In the genomic region with DNA sequence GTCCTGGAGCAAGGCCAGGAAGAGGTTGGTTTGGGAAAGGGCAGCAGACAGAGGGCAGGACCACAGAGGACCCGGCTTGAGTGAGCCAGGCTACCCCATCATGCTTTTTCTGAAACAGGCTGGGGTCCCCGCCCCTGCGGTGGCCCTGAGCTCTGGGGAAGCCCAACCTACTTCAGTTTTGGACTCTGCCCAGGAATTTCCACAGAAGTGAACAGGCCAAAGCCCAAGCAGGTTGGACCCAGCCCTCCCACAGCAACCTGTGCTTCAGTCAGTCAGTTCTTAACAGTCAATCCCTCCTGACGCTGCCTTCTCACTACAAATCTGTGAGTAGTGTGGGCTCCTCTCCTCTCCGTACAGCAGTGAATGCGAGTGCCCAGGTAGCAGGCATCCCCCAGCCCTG, we compare ENCODE assay signal across 21 mouse cellular contexts. TPM values are rescaled to one million over a fixed set of nuclear protein-coding genes. Genes with fewer than 3 reads are reported as not detected.
DNase-seq lines count a peak whose midpoint lies in the region; ATAC-seq and TF ChIP-seq lines count a peak whose summit lies in the region.
"Had no signal": no experiment of that assay in that cellular context is flagged by ENCODE, and none has a peak within 500 bp of the region (broad histone marks: within the 10 kb centered on the region; RNA-seq: fewer than 3 reads in every experiment).

A gene (plus strand): TSS at position 245 of the 400 bp plus-strand sequence.

- H3K4me1 ChIP-seq in embryonic facial prominence, embryonic 14.5 days (ENCODE audit: control insufficient read depth, insufficient read depth, low read length) = peaks cover 3% of the 10 kb centered on the region; the same call in 1 of the 2 replicates
- peaks cover 5% of the 10 kb centered on the region for H3K4me1 ChIP-seq in embryonic facial prominence, embryonic 10.5 days
- peaks cover 7 to 15% of the 10 kb centered on the region in 2 experiments; a peak in 3 of 4 replicates for H3K4me1 ChIP-seq in ES-E14 (ENCODE audit: control insufficient read depth in 2 of 2, insufficient read depth in 2 of 2, low read length in 2 of 2, poor library complexity in 1 of 2)
- peaks cover 25% of the 10 kb centered on the region for H3K4me1 ChIP-seq in kidney, adult 2 months (ENCODE audit: control insufficient read depth, insufficient read depth, low read length)
- H3K4me1 ChIP-seq in limb, embryonic 10.5 days = peaks cover 8% of the 10 kb centered on the region
- H3K4me1 ChIP-seq in hindbrain, embryonic 10.5 days (replicated peaks) = peaks cover 12% of the 10 kb centered on the region
- H3K4me1 ChIP-seq: midbrain, embryonic 15.5 days had no signal

- H3K9me3 ChIP-seq in embryonic facial prominence, embryonic 14.5 days (ENCODE audit: control insufficient read depth, low read length) = no peaks in the 10 kb centered on the region
- H3K9me3 ChIP-seq in embryonic facial prominence, embryonic 10.5 days = no peaks in the 10 kb centered on the region
- H3K9me3 ChIP-seq in ES-E14 (ENCODE audit: control insufficient read depth, insufficient read depth, low read depth, low read length) = no peaks in the 10 kb centered on the region
- no peaks in the 10 kb centered on the region for H3K9me3 ChIP-seq in limb, embryonic 10.5 days (replicated peaks)
- H3K9me3 ChIP-seq in hindbrain, embryonic 10.5 days = no peaks in the 10 kb centered on the region
- H3K9me3 ChIP-seq: hindbrain, embryonic 12.5 days; midbrain, embryonic 15.5 days had no signal

- H3K36me3 ChIP-seq in embryonic facial prominence, embryonic 14.5 days (ENCODE audit: control insufficient read depth, insufficient read depth, low read length) = no peaks in the 10 kb centered on the region
- no peaks in the 10 kb centered on the region for H3K36me3 ChIP-seq in embryonic facial prominence, embryonic 10.5 days (replicated peaks)
- H3K36me3 ChIP-seq in ES-E14 (ENCODE audit: control insufficient read depth, insufficient read depth, low read length, poor library complexity, severe bottlenecking) = no peaks in the 10 kb centered on the region
- H3K36me3 ChIP-seq in kidney, adult 2 months (ENCODE audit: control insufficient read depth, insufficient read depth, low read length) = no peaks in the 10 kb centered on the region
- H3K36me3 ChIP-seq in limb, embryonic 10.5 days = no peaks in the 10 kb centered on the region
- no peaks in the 10 kb centered on the region for H3K36me3 ChIP-seq in hindbrain, embryonic 10.5 days
- H3K36me3 ChIP-seq: hindbrain, embryonic 12.5 days; midbrain, embryonic 15.5 days had no signal

- no peak for TF ChIP-seq POLR2A in kidney, adult 2 months (IDR thresholded peaks at IDR 0.05; ENCODE audit: low read depth, low read length)

- no peak within 1 kb of the TSS for H3K9ac ChIP-seq in embryonic facial prominence, embryonic 14.5 days (ENCODE audit: low read depth, low read length)
- H3K9ac ChIP-seq in ES-E14 (ENCODE audit: insufficient read depth, low read depth, low read length, poor library complexity, severe bottlenecking) = no peak within 1 kb of the TSS
- H3K9ac ChIP-seq: hindbrain, embryonic 12.5 days; midbrain, embryonic 15.5 days had no signal

- DNase-seq in embryonic facial prominence, embryonic 14.5 days (ENCODE audit: low spot score) = peak; percentile 36
- no peak for DNase-seq in embryonic facial prominence, embryonic 10.5 days (ENCODE audit: low spot score)
- no peak for DNase-seq in ES-E14 (ENCODE audit: low read depth, low spot score)
- DNase-seq in kidney, adult 2 months = peak; percentile 91
- DNase-seq in limb, embryonic 10.5 days (ENCODE audit: low spot score) = no peak
- no peak for DNase-seq in cerebellum, adult 8-10 months
- DNase-seq in hindbrain, embryonic 10.5 days (ENCODE audit: low spot score) = no peak
- no peak for DNase-seq in heart, adult 9 months (ENCODE audit: low spot score in 2 of 2)
- DNase-seq: adrenal gland, postnatal 25 days; cerebellum, adult 9-10 months; gastrocnemius, postnatal 36 days; layer of hippocampus, postnatal 36 days; left cerebral cortex, postnatal 4 days; right cerebral cortex, adult 18-20 months; thymus, postnatal 4 days had no signal

- H3K27ac ChIP-seq in embryonic facial prominence, embryonic 14.5 days (replicated peaks; ENCODE audit: low read depth, low read length) = no peak within 1 kb of the TSS
- no peak within 1 kb of the TSS for H3K27ac ChIP-seq in embryonic facial prominence, embryonic 10.5 days (replicated peaks)
- no peak within 1 kb of the TSS for H3K27ac ChIP-seq in ES-E14 (ENCODE audit: insufficient read depth, low read depth, low read length, poor library complexity, severe bottlenecking)
- peak within 1 kb of the TSS; percentile 65 for H3K27ac ChIP-seq in kidney, adult 2 months (ENCODE audit: insufficient read depth, low read depth, low read length)
- H3K27ac ChIP-seq in limb, embryonic 10.5 days = peak within 1 kb of the TSS; percentile 9
- H3K27ac ChIP-seq in hindbrain, embryonic 10.5 days = no peak within 1 kb of the TSS
- H3K27ac ChIP-seq: hindbrain, embryonic 12.5 days; kidney, postnatal 0 days; midbrain, embryonic 15.5 days had no signal

- no peak for ATAC-seq in embryonic facial prominence, embryonic 14.5 days (ENCODE audit: low read depth)
- ATAC-seq: midbrain, embryonic 15.5 days had no signal

- no peaks in the 10 kb centered on the region for H3K27me3 ChIP-seq in embryonic facial prominence, embryonic 14.5 days (replicated peaks; ENCODE audit: control insufficient read depth, insufficient read depth, low read length)
- H3K27me3 ChIP-seq in embryonic facial prominence, embryonic 10.5 days (replicated peaks; ENCODE audit: low read depth, poor library complexity, severe bottlenecking) = peaks cover 6% of the 10 kb centered on the region; the same call in 1 of the 2 replicates
- H3K27me3 ChIP-seq in kidney, adult 2 months (replicated peaks; ENCODE audit: control insufficient read depth, insufficient read depth, low read length) = no peaks in the 10 kb centered on the region
- H3K27me3 ChIP-seq in limb, embryonic 10.5 days (ENCODE audit: low read depth, poor library complexity, severe bottlenecking) = no peaks in the 10 kb centered on the region
- 0 out of 2 replicates have a peak, but pooled peaks cover 8% of the 10 kb centered on the region for H3K27me3 ChIP-seq in hindbrain, embryonic 10.5 days (ENCODE audit: insufficient read depth, poor library complexity, severe bottlenecking)
- H3K27me3 ChIP-seq: midbrain, embryonic 15.5 days had no signal

- WGBS in embryonic facial prominence, embryonic 14.5 days = 76% methylated on average over 6 of the region's 6 CpGs
- 82% methylated on average over 6 of the region's 6 CpGs for WGBS in embryonic facial prominence, embryonic 10.5 days
- 41% methylated on average over 6 of the region's 6 CpGs for WGBS in kidney, adult 2 months
- 82% methylated on average over 6 of the region's 6 CpGs for WGBS in limb, embryonic 10.5 days
- WGBS in hindbrain, embryonic 10.5 days = 80% methylated on average over 6 of the region's 6 CpGs

- in situ Hi-C loops in ES-E14 (cut with MboI; ENCODE audit: low sequenced_read_pairs in 2 of 2, unreplicated experiment in 2 of 2) = no loop called here

- H3K4me2 ChIP-seq in embryonic facial prominence, embryonic 14.5 days (ENCODE audit: low read depth, low read length) = no peak within 1 kb of the TSS
- H3K4me2 ChIP-seq: hindbrain, embryonic 12.5 days; midbrain, embryonic 15.5 days had no signal

- no peak within 1 kb of the TSS for H3K4me3 ChIP-seq in embryonic facial prominence, embryonic 14.5 days (ENCODE audit: low read depth, low read length)
- no peak within 1 kb of the TSS for H3K4me3 ChIP-seq in embryonic facial prominence, embryonic 10.5 days
- H3K4me3 ChIP-seq in ES-E14 (ENCODE audit: insufficient read depth in 1 of 2, low read depth in 1 of 2, low read length in 2 of 2, poor library complexity in 1 of 2, severe bottlenecking in 1 of 2) = no peak within 1 kb of the TSS
- peak within 1 kb of the TSS; percentile 18; the same call in 1 of the 2 replicates for H3K4me3 ChIP-seq in kidney, adult 2 months (ENCODE audit: insufficient read depth, low read depth, low read length)
- no peak within 1 kb of the TSS for H3K4me3 ChIP-seq in limb, embryonic 10.5 days
- H3K4me3 ChIP-seq in hindbrain, embryonic 10.5 days = no peak within 1 kb of the TSS
- H3K4me3 ChIP-seq: hindbrain, embryonic 12.5 days; midbrain, embryonic 15.5 days had no signal

- TF ChIP-seq CTCF in kidney, adult 2 months (conservative IDR thresholded peaks at IDR 0.05; ENCODE audit: insufficient read depth, insufficient read length, low read depth, low read length) = no peak

TF ChIP-seq in ES-E14, 5 proteins besides CTCF, POLR2A, EP300 and RAD21:
- no peak for TF ChIP-seq HCFC1 (IDR thresholded peaks at IDR 0.05; ENCODE audit: borderline replicate concordance, insufficient read depth, low read length)
- TF ChIP-seq ZC3H11A (IDR thresholded peaks at IDR 0.05; ENCODE audit: borderline replicate concordance, low read depth, low read length) = no peak
- no peak for TF ChIP-seq CHD2 (IDR thresholded peaks at IDR 0.05; ENCODE audit: low read depth, low read length)
- TF ChIP-seq MAFK (IDR thresholded peaks at IDR 0.05; ENCODE audit: insufficient read depth, low read depth, low read length) = no peak
- no peak for TF ChIP-seq ZNF384 (IDR thresholded peaks at IDR 0.05; ENCODE audit: low read depth, low read length)

RNA-seq across cellular contexts. Expression of the gene that starts here (rescaled TPM):
- 0.07 TPM in 1 of 2 replicates, not detected in the other for polyA plus RNA-seq in embryonic facial prominence, embryonic 14.5 days (2014; fragmentation: Nextera tagmentation; extraction: Ambion mirVana)
- 0.05 TPM in 1 of 2 replicates, not detected in the other for polyA plus RNA-seq in embryonic facial prominence, embryonic 10.5 days (2016; fragmentation: Nextera tagmentation; extraction: Ambion mirVana)
- 44.8 and 69.2 TPM in 2 replicates for total RNA-seq in ES-E14 (2012; rRNA removed)
- 18.8 and 21.9 TPM in 2 replicates for polyA plus RNA-seq in kidney, adult 2 months (2012; rRNA removed)
- 0.09 TPM in 1 of 2 replicates, not detected in the other for polyA plus RNA-seq in limb, embryonic 10.5 days (2016; fragmentation: Nextera tagmentation; extraction: Ambion mirVana)
- polyA plus RNA-seq in hindbrain, embryonic 10.5 days (2016; fragmentation: Nextera tagmentation; extraction: Ambion mirVana) = not detected in 2 replicates
- total RNA-seq: layer of hippocampus, postnatal 36 days; megakaryocyte, adult 5-6 weeks had no signal
- polyA plus RNA-seq: embryonic facial prominence, embryonic 11.5 days; hindbrain, embryonic 12.5 days; lung, embryonic 16.5 days; midbrain, embryonic 15.5 days had no signal

Comparison
In these comparisons a context has a peak if more than half of its experiments do, and no peak if none do; other contexts are left out.
1. RNA of the gene that starts here (polyA plus RNA-seq): 18.8 to 21.9 TPM in kidney, adult 2 months; 0.05 TPM in embryonic facial prominence, embryonic 10.5 days, 0.07 TPM in embryonic facial prominence, embryonic 14.5 days, not detected in hindbrain, embryonic 10.5 days and 0.09 TPM in limb, embryonic 10.5 days; every median in the first group is over 10 times any median in the second.
2. Peak in DNase-seq in embryonic facial prominence, embryonic 14.5 days; RNA of the gene not detected or under 1 TPM.
3. H3K27ac ChIP-seq: peak in kidney, adult 2 months (single experiment) and limb, embryonic 10.5 days (single experiment); none in embryonic facial prominence, embryonic 14.5 days (single experiment), embryonic facial prominence, embryonic 10.5 days (single experiment), ES-E14 (single experiment) and hindbrain, embryonic 10.5 days (single experiment).